Mouse (Mus musculus) midbrain, postnatal 0 days (tissue): ENCODE results near the gene Pigv. TPM values are rescaled to one million over a fixed set of nuclear protein-coding genes. Genes with fewer than 3 reads are reported as not detected.
A peak's percentile ranks its signal among the peaks of the same experiment; 100 is the strongest.

Experiments used
- ATAC-seq: fragments of 200-750 bp; cut with Nextera tagmentation; 2 replicates; pipeline ENCODE4 v1.8.0; 2017; ENCODE audit warnings: moderate number of reproducible peaks, mild to moderate bottlenecking, moderate TSS enrichment, moderate library complexity; ENCODE audit not compliant: low FRiP score
- DNase-seq: peaks from one replicate; pipeline ENCODE4 v3.0.0-alpha.2; 2015; ENCODE audit warnings: low spot score
- H3K27ac ChIP-seq: fragments of 300-500 bp; sonication (generic); 2 replicates; pipeline ENCODE4 v1.5.1; 2014; ENCODE audit warnings: low read depth, mild to moderate bottlenecking, low read length, mixed read lengths
- H3K27me3 ChIP-seq: fragments of 300-500 bp; sonication (generic); 2 replicates; pipeline ENCODE4 v1.6.1; 2014; ENCODE audit warnings: low read length, control low read depth, mixed read lengths; ENCODE audit not compliant: insufficient read depth
- H3K36me3 ChIP-seq: fragments of 300-500 bp; sonication (generic); 2 replicates; pipeline ENCODE4 v1.6.1; 2014; ENCODE audit warnings: low read length, control low read depth, mixed read lengths; ENCODE audit not compliant: insufficient read depth
- H3K4me1 ChIP-seq: fragments of 300-500 bp; sonication (generic); 2 replicates; pipeline ENCODE4 v1.6.1; 2014; ENCODE audit warnings: mild to moderate bottlenecking, control low read depth, antibody characterized with exemption, low read length, mixed read lengths; ENCODE audit not compliant: insufficient read depth
- H3K4me2 ChIP-seq: fragments of 300-500 bp; sonication (generic); 2 replicates; pipeline ENCODE4 v1.6.1; 2014; ENCODE audit warnings: low read depth, mild to moderate bottlenecking, low read length, mixed read lengths; ENCODE audit not compliant: poor library complexity, severe bottlenecking
- H3K4me3 ChIP-seq: fragments of 300-500 bp; sonication (generic); 2 replicates; pipeline ENCODE4 v1.5.1; 2014; ENCODE audit warnings: low read depth, mild to moderate bottlenecking, low read length, moderate library complexity
- H3K9ac ChIP-seq: fragments of 300-500 bp; sonication (generic); replicated peaks from 2 replicates; pipeline ENCODE4 v1.6.1; 2014; ENCODE audit warnings: mild to moderate bottlenecking, low read length, moderate library complexity, mixed read lengths; ENCODE audit not compliant: poor library complexity, severe bottlenecking
- H3K9me3 ChIP-seq: fragments of 300-500 bp; sonication (generic); 2 replicates; pipeline ENCODE4 v1.6.1; 2016; ENCODE audit warnings: low read length, control low read depth
- CTCF ChIP-seq: IDR thresholded peaks from 2 replicates; pipeline ENCODE4 v1.5.1; 2016; ENCODE audit warnings: antibody characterized with exemption, mild to moderate bottlenecking
- WGBS: fragments of 180-500 bp; shearing (Covaris S2); extraction: QIAGEN DNeasy Blood & Tissue Kit; methylation state at CpG from one replicate; pipeline ENCODE4 v1.1.7; 2014; 5-methylcytosine and 5-hydroxymethylcytosine counted together
- polyA plus RNA-seq: library from polyadenylated mRNA; unstranded; fragments of >200 nt; fragmentation: Nextera tagmentation; extraction: Ambion mirVana; gene quantifications from 2 replicates; pipeline ENCODE4 v1.2.1, GENCODE M21; 2015
- total RNA-seq: library from RNA; depleted of rRNA; stranded (reverse); fragments of >200 nt; gene quantifications from 2 replicates; pipeline ENCODE4 v1.2.3, GENCODE M21; 2014

Gene Pigv
- total and polyA plus RNA-seq, 2 experiments from 2014 or later = 8.9 to 13.5 TPM

- no peaks in the 10 kb centered on the region for H3K9me3 ChIP-seq
- WGBS = 3% methylated on average over 12 of the region's 13 CpGs
- ATAC-seq = no peak
- peak; percentile 91 for TF ChIP-seq CTCF
- no peaks in the 10 kb centered on the region for H3K36me3 ChIP-seq
- peak overlapping the region; percentile 53 for H3K4me3 ChIP-seq
- peak; percentile 87 for DNase-seq
- H3K9ac ChIP-seq = no peak overlapping the region; the same call in 1 of the 2 replicates
- H3K27me3 ChIP-seq = no peaks in the 10 kb centered on the region
- peak overlapping the region; percentile 85 for H3K4me2 ChIP-seq
- H3K27ac ChIP-seq = peak overlapping the region; percentile 83
- no peaks in the 10 kb centered on the region; the same call in 1 of the 2 replicates for H3K4me1 ChIP-seq
Observed at GRCm38 (mm10) chr4:133671184-133671880, 1.1 kb downstream of the Pigv start.

- H3K27ac ChIP-seq = no peak overlapping the region
- H3K36me3 ChIP-seq = no peaks in the 10 kb centered on the region
- no peak overlapping the region for H3K4me2 ChIP-seq
- no peak overlapping the region for H3K4me3 ChIP-seq
- no peaks in the 10 kb centered on the region; the same call in 1 of the 2 replicates for H3K4me1 ChIP-seq
- peak; percentile 67 for TF ChIP-seq CTCF
- no peaks in the 10 kb centered on the region for H3K27me3 ChIP-seq
- WGBS = 68% methylated on average over 6 of the region's 6 CpGs
- peak; percentile 55 for DNase-seq
- no peaks in the 10 kb centered on the region for H3K9me3 ChIP-seq
- ATAC-seq = no peak
- H3K9ac ChIP-seq = no peak overlapping the region
Observed at GRCm38 (mm10) chr4:133669652-133670210, 2.7 kb downstream of the Pigv start.

- Histone ChIP-seq H3K9me3 (no peaks in the 10 kb centered on the region), H3K4me1 (no peaks in the 10 kb centered on the region), H3K4me2 (no peak overlapping the region), H3K4me3 (no peak overlapping the region), H3K27me3 (no peaks in the 10 kb centered on the region), H3K9ac (no peak overlapping the region), H3K36me3 (0 out of 2 replicates have a peak, but pooled peaks cover 3% of the 10 kb centered on the region), H3K27ac (no peak overlapping the region)
- no peak for ATAC-seq
- DNase-seq = no peak
- no peak for TF ChIP-seq CTCF
- 73% methylated on average over 3 of the region's 3 CpGs for WGBS
Observed at GRCm38 (mm10) chr4:133668537-133668936, 3.9 kb downstream of the Pigv start.

GRCm38 (mm10) chr4:133666199-133666598 lies 6.2 kb downstream of the Pigv start:
- H3K4me2 ChIP-seq = no peak overlapping the region
- H3K27ac ChIP-seq = no peak overlapping the region
- H3K36me3 ChIP-seq = 0 out of 2 replicates have a peak, but pooled peaks cover 6% of the 10 kb centered on the region
- H3K4me3 ChIP-seq = no peak overlapping the region
- DNase-seq (no peak), ATAC-seq (no peak)
- H3K27me3 ChIP-seq = no peaks in the 10 kb centered on the region
- no peak overlapping the region for H3K9ac ChIP-seq
- 93% methylated on average over 6 of the region's 6 CpGs for WGBS
- no peaks in the 10 kb centered on the region for H3K4me1 ChIP-seq
- no peaks in the 10 kb centered on the region for H3K9me3 ChIP-seq
- no peak for TF ChIP-seq CTCF

- ATAC-seq = peak; percentile 70
Observed at GRCm38 (mm10) chr4:133665118-133665517, 7.3 kb downstream of the Pigv start.

GRCm38 (mm10) chr4:133662945-133663344 lies 9.5 kb downstream of the Pigv start:
- H3K4me2 ChIP-seq = no peak overlapping the region
- DNase-seq (no peak), ATAC-seq (no peak)
- no peaks in the 10 kb centered on the region for H3K27me3 ChIP-seq
- H3K4me1 ChIP-seq = no peaks in the 10 kb centered on the region
- no peaks in the 10 kb centered on the region for H3K9me3 ChIP-seq
- no peak for TF ChIP-seq CTCF
- H3K4me3 ChIP-seq = no peak overlapping the region
- WGBS = 72% methylated on average over 8 of the region's 8 CpGs
- H3K9ac ChIP-seq = no peak overlapping the region
- no peak overlapping the region for H3K27ac ChIP-seq
- H3K36me3 ChIP-seq = 0 out of 2 replicates have a peak, but pooled peaks cover 6% of the 10 kb centered on the region

More at GRCm38 (mm10) chr4:133665118-133665517, 7.3 kb downstream of the Pigv start:
- TF ChIP-seq CTCF = no peak
- 44% methylated on average over 11 of the region's 11 CpGs for WGBS
- peak; percentile 87 for DNase-seq
- H3K9me3 ChIP-seq = no peaks in the 10 kb centered on the region
- no peaks in the 10 kb centered on the region for H3K4me1 ChIP-seq
- H3K27me3 ChIP-seq = no peaks in the 10 kb centered on the region
- 0 out of 2 replicates have a peak, but pooled peaks cover 6% of the 10 kb centered on the region for H3K36me3 ChIP-seq
- H3K4me2 ChIP-seq = no peak overlapping the region
- H3K27ac ChIP-seq = peak overlapping the region; percentile 43
- peak overlapping the region; percentile 13; the same call in 1 of the 2 replicates for H3K9ac ChIP-seq
- H3K4me3 ChIP-seq = no peak overlapping the region
